Mouse (Mus musculus): ENCODE data around the gene Serhl. TPM values are rescaled to one million over a fixed set of nuclear protein-coding genes. Genes with fewer than 3 reads are reported as not detected.

Gene Serhl
- polyA plus RNA-seq, 1 experiment from 2014 or later = 29.7 TPM

DNA sequence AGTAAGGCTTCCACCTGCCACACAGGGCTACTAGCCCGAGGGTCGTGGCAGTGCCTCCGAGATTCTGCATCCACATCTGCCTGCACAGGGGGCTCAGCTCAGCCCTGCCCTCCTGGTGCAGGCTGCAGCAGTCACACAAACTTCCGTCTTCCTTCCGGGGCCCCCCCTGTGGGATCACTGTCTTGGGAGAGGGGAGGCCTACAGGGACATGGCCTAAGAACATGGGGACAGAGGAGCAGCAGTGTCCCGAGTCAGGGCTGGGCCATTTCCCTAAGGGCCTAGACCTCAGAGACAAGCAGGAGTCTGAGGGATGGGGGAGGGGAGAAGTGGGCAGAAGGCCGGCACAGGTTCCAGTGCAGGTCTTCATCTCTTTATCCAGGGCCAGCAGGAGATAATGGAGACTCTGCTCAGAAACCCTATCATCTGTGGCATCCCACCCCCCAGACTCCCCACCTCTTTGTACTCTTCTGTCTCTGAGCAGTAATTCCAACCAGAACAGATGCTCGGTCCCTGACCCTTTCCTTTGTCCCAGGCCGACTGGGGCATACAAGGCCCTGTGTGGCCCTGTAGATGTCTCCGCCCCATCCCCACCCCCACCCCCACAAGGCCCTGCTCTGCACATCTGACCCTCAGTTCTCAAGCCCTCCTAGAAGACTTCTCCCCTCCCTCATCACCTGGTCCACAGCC lies 71.9 kb downstream of the Serhl start:
- ATAC-seq = no peak
- Histone ChIP-seq H3K4me3 (ENCODE audit: low read depth, low read length) (no peak overlapping the region), H3K4me1 (ENCODE audit: control insufficient read depth, insufficient read depth, low read length) (no peaks in the 10 kb centered on the region), H3K27ac (ENCODE audit: low read length) (no peak overlapping the region), H3K9ac (ENCODE audit: low read depth, low read length) (no peak overlapping the region), H3K9me3 (replicated peaks; ENCODE audit: control insufficient read depth, low read length, poor library complexity, severe bottlenecking) (no peaks in the 10 kb centered on the region), H3K27me3 (ENCODE audit: control insufficient read depth, insufficient read depth, low read depth, low read length) (no peaks in the 10 kb centered on the region), H3K4me2 (ENCODE audit: low read length) (no peak overlapping the region), H3K36me3 (ENCODE audit: control insufficient read depth, insufficient read depth, low read length) (peaks cover 28% of the 10 kb centered on the region)
- 24% methylated on average over 10 of the region's 10 CpGs for WGBS

DNA sequence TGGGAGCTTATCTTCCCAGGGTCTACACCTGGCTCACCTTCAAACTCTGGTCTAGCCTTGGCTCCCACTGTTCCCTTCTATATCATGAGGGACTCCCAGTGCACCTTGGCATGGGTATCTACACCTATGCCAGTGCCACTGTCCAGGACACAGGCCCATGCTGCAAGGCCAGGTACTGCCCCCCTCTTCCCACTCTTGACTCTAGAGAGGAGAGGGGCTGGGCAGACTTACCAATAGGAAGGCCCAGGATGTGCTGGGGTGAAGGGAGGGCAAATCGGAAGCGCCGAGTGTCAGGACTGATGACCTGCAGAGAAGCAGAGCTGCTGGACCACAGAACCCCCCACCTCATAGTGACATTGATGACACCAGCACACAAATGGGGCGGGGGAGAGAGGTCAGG lies 72.7 kb downstream of the Serhl start:
- no peak overlapping the region for H3K9ac ChIP-seq (ENCODE audit: low read depth, low read length)
- H3K27ac ChIP-seq (ENCODE audit: low read length) = no peak overlapping the region
- H3K27me3 ChIP-seq (ENCODE audit: control insufficient read depth, insufficient read depth, low read depth, low read length) = no peaks in the 10 kb centered on the region
- WGBS = 95% methylated on average over 4 of the region's 4 CpGs
- ATAC-seq = no peak
- H3K4me1 ChIP-seq (ENCODE audit: control insufficient read depth, insufficient read depth, low read length) = no peaks in the 10 kb centered on the region
- no peaks in the 10 kb centered on the region for H3K9me3 ChIP-seq (replicated peaks; ENCODE audit: control insufficient read depth, low read length, poor library complexity, severe bottlenecking)
- peaks cover 28% of the 10 kb centered on the region for H3K36me3 ChIP-seq (ENCODE audit: control insufficient read depth, insufficient read depth, low read length)
- no peak overlapping the region for H3K4me2 ChIP-seq (ENCODE audit: low read length)
- H3K4me3 ChIP-seq (ENCODE audit: low read depth, low read length) = no peak overlapping the region

DNA sequence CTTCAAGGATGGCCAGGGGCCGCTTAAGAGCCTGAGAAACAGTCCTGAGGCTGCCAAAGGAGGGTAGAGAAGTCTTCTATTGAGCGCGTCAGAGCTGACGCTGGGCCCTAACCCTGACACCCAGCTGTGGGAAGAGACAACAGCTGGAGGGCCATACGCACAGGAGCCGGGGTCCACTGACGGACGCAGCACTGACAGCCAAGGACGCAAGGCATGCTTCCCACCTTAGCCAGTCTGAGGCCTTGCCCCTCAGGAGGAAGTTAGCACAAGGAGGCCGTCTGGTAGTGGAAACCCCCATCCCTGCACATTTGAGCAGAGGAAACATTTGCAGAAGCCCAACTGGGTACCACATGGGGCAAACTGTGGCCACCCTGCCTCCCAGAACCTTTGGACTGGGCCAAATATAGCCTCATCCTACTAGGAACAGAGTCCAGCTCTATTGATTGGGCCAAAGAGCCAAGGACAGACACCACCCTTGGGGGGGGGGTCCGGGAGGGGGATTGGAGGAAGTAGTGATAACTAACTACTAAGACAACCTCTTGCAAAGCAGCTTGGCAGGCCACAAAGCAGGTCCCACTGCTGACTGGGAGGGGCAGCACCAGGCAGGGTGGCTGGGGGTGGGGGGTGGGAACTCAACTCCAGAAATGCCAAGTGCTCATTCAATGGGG lies 73.6 kb downstream of the Serhl start:
- Histone ChIP-seq H3K9ac (ENCODE audit: low read depth, low read length) (no peak overlapping the region), H3K4me2 (ENCODE audit: low read length) (no peak overlapping the region), H3K36me3 (ENCODE audit: control insufficient read depth, insufficient read depth, low read length) (peaks cover 24% of the 10 kb centered on the region), H3K27ac (ENCODE audit: low read length) (no peak overlapping the region), H3K9me3 (replicated peaks; ENCODE audit: control insufficient read depth, low read length, poor library complexity, severe bottlenecking) (no peaks in the 10 kb centered on the region), H3K27me3 (ENCODE audit: control insufficient read depth, insufficient read depth, low read depth, low read length) (no peaks in the 10 kb centered on the region), H3K4me3 (ENCODE audit: low read depth, low read length) (no peak overlapping the region), H3K4me1 (ENCODE audit: control insufficient read depth, insufficient read depth, low read length) (no peaks in the 10 kb centered on the region)
- no peak for ATAC-seq
- 93% methylated on average over 11 of the region's 11 CpGs for WGBS

DNA sequence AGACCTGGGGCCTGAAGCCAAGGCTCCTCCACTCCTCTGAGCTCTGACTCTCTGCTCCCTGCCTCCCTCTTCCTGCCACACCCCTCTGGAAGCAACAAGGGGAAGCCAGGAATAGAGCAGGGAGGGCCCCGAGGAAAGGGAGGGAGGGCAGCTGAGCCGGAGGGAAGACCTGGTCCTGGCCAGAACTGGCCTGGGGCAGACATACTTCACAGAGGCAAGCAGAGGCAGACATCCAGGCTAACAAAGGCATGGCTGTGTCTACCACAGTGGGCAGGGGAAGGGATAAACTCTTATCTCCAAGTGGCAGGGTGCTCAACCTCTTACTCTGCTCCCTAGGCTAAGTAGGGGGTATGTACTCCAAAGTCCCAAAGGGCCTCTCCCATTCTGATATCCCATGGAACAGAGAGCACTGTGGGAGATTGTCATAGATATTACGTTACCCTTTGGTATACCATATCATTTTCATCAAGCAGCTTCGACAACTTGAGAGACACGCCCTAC lies 75.7 kb downstream of the Serhl start:
- no peaks in the 10 kb centered on the region for H3K9me3 ChIP-seq (replicated peaks; ENCODE audit: control insufficient read depth, low read length, poor library complexity, severe bottlenecking)
- ATAC-seq = no peak

DNA sequence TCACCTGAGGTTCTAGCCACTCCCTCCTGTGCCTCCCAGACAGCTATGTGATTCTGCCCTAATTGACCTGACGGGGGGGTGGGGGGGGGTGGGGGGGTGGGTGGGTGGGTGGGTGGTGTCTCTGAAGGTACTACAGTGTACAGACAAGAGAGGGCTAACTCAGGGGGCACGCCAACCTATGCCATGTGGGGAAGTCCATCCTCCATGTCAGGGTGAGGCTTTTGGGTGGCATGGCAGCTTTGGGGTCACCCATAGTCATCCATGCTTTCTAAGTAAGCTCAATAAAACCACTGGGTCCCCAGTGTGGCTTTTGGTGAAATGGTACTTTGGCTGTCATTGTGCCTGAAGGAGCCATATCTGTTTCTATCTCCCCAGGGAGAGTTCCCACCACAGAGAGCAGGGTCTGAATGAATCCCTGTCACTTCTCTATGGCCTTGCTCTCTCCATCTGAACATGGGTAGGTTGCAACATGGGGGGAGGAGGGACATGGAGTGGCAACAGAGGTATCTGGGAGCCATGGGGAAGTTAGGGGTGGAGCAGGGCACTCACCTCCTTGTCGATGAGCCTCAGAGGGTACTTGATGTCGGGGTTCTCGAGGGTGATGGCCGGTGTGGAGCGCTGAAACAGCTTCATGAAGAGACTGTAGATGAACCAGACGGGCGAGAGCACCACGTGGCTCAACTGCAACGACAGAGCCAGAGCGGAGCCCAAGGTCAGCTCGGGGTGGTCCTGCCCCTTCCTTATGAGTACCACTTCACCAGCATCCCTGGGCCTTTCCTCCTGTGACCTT lies 76.4 kb downstream of the Serhl start:
- H3K27ac ChIP-seq (ENCODE audit: low read length) = no peak overlapping the region
- no peak for ATAC-seq

More for the DNA sequence above, 75.7 kb downstream of the Serhl start:
- WGBS = 82% methylated on average over 5 of the region's 5 CpGs
- Histone ChIP-seq H3K9ac (ENCODE audit: low read depth, low read length) (no peak overlapping the region), H3K4me2 (ENCODE audit: low read length) (no peak overlapping the region), H3K4me3 (ENCODE audit: low read depth, low read length) (no peak overlapping the region), H3K36me3 (ENCODE audit: control insufficient read depth, insufficient read depth, low read length) (peaks cover 9% of the 10 kb centered on the region; the same call in 1 of the 2 replicates), H3K27me3 (ENCODE audit: control insufficient read depth, insufficient read depth, low read depth, low read length) (no peaks in the 10 kb centered on the region), H3K4me1 (ENCODE audit: control insufficient read depth, insufficient read depth, low read length) (peaks cover 4% of the 10 kb centered on the region), H3K27ac (ENCODE audit: low read length) (no peak overlapping the region)

More for the DNA sequence above, 76.4 kb downstream of the Serhl start:
- Histone ChIP-seq H3K4me1 (ENCODE audit: control insufficient read depth, insufficient read depth, low read length) (peaks cover 4% of the 10 kb centered on the region), H3K9me3 (replicated peaks; ENCODE audit: control insufficient read depth, low read length, poor library complexity, severe bottlenecking) (no peaks in the 10 kb centered on the region), H3K4me3 (ENCODE audit: low read depth, low read length) (no peak overlapping the region), H3K36me3 (ENCODE audit: control insufficient read depth, insufficient read depth, low read length) (peaks cover 9% of the 10 kb centered on the region; the same call in 1 of the 2 replicates), H3K27me3 (ENCODE audit: control insufficient read depth, insufficient read depth, low read depth, low read length) (no peaks in the 10 kb centered on the region), H3K9ac (ENCODE audit: low read depth, low read length) (no peak overlapping the region), H3K4me2 (ENCODE audit: low read length) (no peak overlapping the region)
- 96% methylated on average over 13 of the region's 13 CpGs for WGBS

Other genes starting within 250 kb of the Serhl start
- 13.0 and 13.6 TPM in 2 replicates for gene Tcf20, start 101.6 kb upstream of the Serhl start, polyA plus RNA-seq (2015; fragmentation: Nextera tagmentation; extraction: Ambion mirVana)
- gene Nfam1, start 56.2 kb upstream of the Serhl start, polyA plus RNA-seq (2015; fragmentation: Nextera tagmentation; extraction: Ambion mirVana) = 2.6 and 3.0 TPM in 2 replicates
- gene Rrp7a, start 33.3 kb downstream of the Serhl start, polyA plus RNA-seq (2015; fragmentation: Nextera tagmentation; extraction: Ambion mirVana) = 90.6 and 93.0 TPM in 2 replicates
- gene Poldip3, start 59.9 kb downstream of the Serhl start, polyA plus RNA-seq (2015; fragmentation: Nextera tagmentation; extraction: Ambion mirVana) = 140 and 145 TPM in 2 replicates
- 107 and 121 TPM in 2 replicates for gene Cyb5r3, start 83.1 kb downstream of the Serhl start, polyA plus RNA-seq (2015; fragmentation: Nextera tagmentation; extraction: Ambion mirVana)
- gene A4galt, start 162.3 kb downstream of the Serhl start, polyA plus RNA-seq (2015; fragmentation: Nextera tagmentation; extraction: Ambion mirVana) = 2.4 and 2.6 TPM in 2 replicates